Mouse (Mus musculus) hindbrain, embryonic 16.5 days (tissue): ENCODE results near the gene Pard3. TPM values are rescaled to one million over a fixed set of nuclear protein-coding genes. Genes with fewer than 3 reads are reported as not detected.

Source experiments
- ATAC-seq: fragments of 200-750 bp; cut with Nextera tagmentation; 2 replicates; pipeline ENCODE4 v1.8.0; 2017; ENCODE audit warnings: moderate TSS enrichment, moderate library complexity
- H3K27ac ChIP-seq: fragments of 300-500 bp; sonication (generic); 2 replicates; pipeline ENCODE4 v1.5.1; 2014; ENCODE audit warnings: low read depth, mild to moderate bottlenecking, control low read depth, low read length, moderate library complexity
- H3K27me3 ChIP-seq: fragments of 300-500 bp; sonication (generic); replicated peaks from 2 replicates; pipeline ENCODE4 v1.6.1; 2014; ENCODE audit warnings: low read length; ENCODE audit not compliant: control insufficient read depth, insufficient read depth
- H3K36me3 ChIP-seq: fragments of 300-500 bp; sonication (generic); 2 replicates; pipeline ENCODE4 v1.6.1; 2014; ENCODE audit warnings: mild to moderate bottlenecking, low read length, moderate library complexity, mixed read lengths; ENCODE audit not compliant: control insufficient read depth, insufficient read depth
- H3K4me1 ChIP-seq: fragments of 300-500 bp; sonication (generic); 2 replicates; pipeline ENCODE4 v1.6.1; 2014; ENCODE audit warnings: low read depth, low read length; ENCODE audit not compliant: control insufficient read depth, insufficient read depth
- H3K4me2 ChIP-seq: fragments of 300-500 bp; sonication (generic); 2 replicates; pipeline ENCODE4 v1.6.1; 2014; ENCODE audit warnings: mild to moderate bottlenecking, low read length, control low read depth, moderate library complexity
- H3K4me3 ChIP-seq: fragments of 300-500 bp; sonication (generic); 2 replicates; pipeline ENCODE4 v1.5.1; 2014; ENCODE audit warnings: mild to moderate bottlenecking, low read length, control low read depth, moderate library complexity
- H3K9ac ChIP-seq: fragments of 300-500 bp; sonication (generic); 2 replicates; pipeline ENCODE4 v1.6.1; 2014; ENCODE audit warnings: low read depth, mild to moderate bottlenecking, control low read depth, low read length, moderate library complexity
- H3K9me3 ChIP-seq: fragments of 300-500 bp; sonication (generic); 2 replicates; pipeline ENCODE4 v1.6.1; 2014; ENCODE audit warnings: mild to moderate bottlenecking, low read length, moderate library complexity; ENCODE audit not compliant: control insufficient read depth
- WGBS: fragments of 180-500 bp; shearing (Covaris S2); extraction: QIAGEN DNeasy Blood & Tissue Kit; methylation state at CpG from one replicate; pipeline ENCODE4 v1.1.7; 2014; 5-methylcytosine and 5-hydroxymethylcytosine counted together
- polyA plus RNA-seq: library from polyadenylated mRNA; unstranded; fragments of >200 nt; fragmentation: Nextera tagmentation; extraction: Ambion mirVana; gene quantifications from 2 replicates; pipeline ENCODE4 v1.2.1, GENCODE M21; 2015

The Pard3 gene
- polyA plus RNA-seq: 12.1 and 14.3 TPM in 2 replicates

- Histone ChIP-seq H3K36me3 (no peaks in the 10 kb centered on the region), H3K27me3 (no peaks in the 10 kb centered on the region), H3K4me2 (peak within 1 kb of the TSS; percentile 82), H3K27ac (peak within 1 kb of the TSS; percentile 94), H3K9me3 (no peaks in the 10 kb centered on the region), H3K9ac (peak within 1 kb of the TSS; percentile 93), H3K4me1 (peaks cover 17% of the 10 kb centered on the region), H3K4me3 (peak within 1 kb of the TSS; percentile 92)
- peak; percentile 95 for ATAC-seq
- WGBS: under 1% methylated on average over 44 of the region's 98 CpGs
These were observed at the start of gene Pard3 for GRCm38 (mm10) chr8:127063551-127064360. TSS of gene Pard3 (plus strand) at chr8:127063893.

DNA sequence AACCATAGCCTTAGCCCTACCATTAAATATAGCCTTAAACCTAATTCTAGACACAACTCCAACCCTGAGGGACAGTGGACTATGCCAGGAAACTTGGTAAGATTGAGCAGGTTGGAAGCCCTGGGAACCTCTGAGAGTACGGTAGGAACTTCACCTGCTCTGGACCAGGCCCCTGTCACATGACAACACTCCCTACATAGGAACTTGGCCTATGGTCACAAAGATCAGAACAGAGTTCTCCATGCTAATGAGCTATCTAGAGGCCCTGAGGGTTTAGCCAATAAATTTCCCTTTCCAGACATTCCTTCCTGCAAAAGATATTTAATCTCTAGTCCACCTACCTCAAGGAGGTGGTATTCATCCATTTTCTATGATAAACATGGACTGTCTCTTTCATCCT, 41.9 kb upstream of the Pard3 start:
- ATAC-seq: no peak
- 85% methylated on average over 1 of the region's 1 CpGs for WGBS
- Histone ChIP-seq H3K9ac (no peak overlapping the region), H3K27ac (no peak overlapping the region), H3K4me2 (no peak overlapping the region), H3K27me3 (no peaks in the 10 kb centered on the region), H3K9me3 (peaks cover 3% of the 10 kb centered on the region; the same call in 1 of the 2 replicates), H3K4me1 (no peaks in the 10 kb centered on the region), H3K4me3 (no peak overlapping the region), H3K36me3 (no peaks in the 10 kb centered on the region)

DNA sequence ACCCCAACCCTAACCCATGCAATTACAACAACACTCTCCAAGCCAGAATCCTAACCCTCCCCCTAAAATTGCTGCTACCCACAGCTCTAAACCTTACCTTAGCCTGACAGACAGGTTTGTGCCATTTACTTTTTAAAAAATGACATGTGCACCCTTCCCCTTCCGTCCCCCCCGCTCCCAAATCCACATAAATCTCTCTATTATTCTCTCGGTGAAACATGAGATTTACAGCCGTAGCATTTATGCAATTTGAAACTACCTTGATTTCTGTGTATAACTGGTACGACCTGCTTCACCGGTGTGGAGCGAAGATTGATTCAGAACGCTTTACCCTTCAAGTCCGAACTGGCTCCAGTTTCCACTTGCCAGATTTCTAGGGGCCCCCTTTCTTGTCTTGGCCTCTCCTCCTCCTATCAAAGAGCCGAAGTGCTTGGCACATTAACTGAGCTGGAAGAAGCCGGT, 38.4 kb upstream of the Pard3 start:
- WGBS: 79% methylated on average over 11 of the region's 11 CpGs
- H3K27me3 ChIP-seq: no peaks in the 10 kb centered on the region
- H3K4me2 ChIP-seq: no peak overlapping the region
- H3K4me3 ChIP-seq: no peak overlapping the region
- H3K36me3 ChIP-seq: no peaks in the 10 kb centered on the region
- ATAC-seq: no peak
- H3K4me1 ChIP-seq: no peaks in the 10 kb centered on the region
- H3K9ac ChIP-seq: no peak overlapping the region
- H3K9me3 ChIP-seq: no peaks in the 10 kb centered on the region
- H3K27ac ChIP-seq: no peak overlapping the region

DNA sequence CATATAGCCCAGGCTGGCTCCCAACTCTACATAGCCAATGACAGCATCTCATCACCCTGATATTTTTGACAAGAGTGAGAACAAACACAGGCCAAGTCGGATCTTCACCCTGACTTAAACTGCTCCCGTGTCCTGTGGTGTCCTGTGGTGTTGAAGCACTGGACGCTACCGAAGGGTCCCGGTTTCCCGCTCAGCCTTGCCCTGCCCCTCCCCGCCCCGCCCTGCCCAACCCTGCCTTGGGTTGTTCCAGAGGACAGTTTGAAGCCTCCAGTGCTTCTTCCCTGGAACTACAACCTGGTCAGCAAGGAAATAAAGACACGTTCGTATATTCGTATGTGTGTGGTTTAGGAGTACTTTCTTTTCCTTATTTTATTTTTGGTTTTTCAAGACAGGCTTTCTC, 37.9 kb upstream of the Pard3 start:
- Histone ChIP-seq H3K4me1 (no peaks in the 10 kb centered on the region), H3K27me3 (no peaks in the 10 kb centered on the region), H3K9me3 (no peaks in the 10 kb centered on the region), H3K27ac (no peak overlapping the region), H3K36me3 (no peaks in the 10 kb centered on the region), H3K9ac (no peak overlapping the region), H3K4me3 (no peak overlapping the region), H3K4me2 (no peak overlapping the region)
- WGBS: 58% methylated on average over 11 of the region's 11 CpGs
- no peak for ATAC-seq

GRCm38 (mm10) chr8:127031476-127031875, 32.2 kb upstream of the Pard3 start:
- WGBS: 37% methylated on average over 5 of the region's 5 CpGs
- H3K36me3 ChIP-seq: no peaks in the 10 kb centered on the region
- no peak for ATAC-seq

DNA sequence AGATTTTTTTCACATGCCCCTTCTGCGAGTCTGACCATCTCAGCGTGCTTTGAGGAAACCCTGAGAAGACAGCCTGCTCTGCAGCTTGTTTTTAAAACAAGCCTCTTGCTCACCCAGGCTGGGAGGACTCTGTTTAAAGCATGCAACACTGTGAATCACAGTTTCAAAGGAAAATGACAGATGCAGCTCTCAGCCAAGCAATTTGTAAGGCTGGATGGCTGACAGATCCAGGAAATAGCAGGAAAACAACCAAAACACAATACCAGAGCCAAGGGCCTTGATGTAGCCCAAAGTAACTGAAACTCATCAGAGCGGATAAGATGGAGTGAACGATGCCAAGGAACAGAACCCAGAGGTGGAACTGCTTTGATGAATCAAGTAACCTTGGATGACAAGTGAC, 24.8 kb upstream of the Pard3 start:
- 68% methylated on average over 4 of the region's 4 CpGs for WGBS
- H3K4me1 ChIP-seq: no peaks in the 10 kb centered on the region
- no peak overlapping the region for H3K9ac ChIP-seq
- H3K36me3 ChIP-seq: no peaks in the 10 kb centered on the region
- no peak overlapping the region for H3K27ac ChIP-seq
- no peak overlapping the region for H3K4me2 ChIP-seq
- no peak for ATAC-seq
- no peaks in the 10 kb centered on the region for H3K27me3 ChIP-seq
- H3K9me3 ChIP-seq: no peaks in the 10 kb centered on the region
- no peak overlapping the region for H3K4me3 ChIP-seq

More at GRCm38 (mm10) chr8:127031476-127031875, 32.2 kb upstream of the Pard3 start:
- no peaks in the 10 kb centered on the region for H3K4me1 ChIP-seq
- no peaks in the 10 kb centered on the region for H3K9me3 ChIP-seq
- no peak overlapping the region for H3K27ac ChIP-seq
- H3K27me3 ChIP-seq: no peaks in the 10 kb centered on the region
- no peak overlapping the region for H3K4me2 ChIP-seq
- no peak overlapping the region for H3K9ac ChIP-seq
- H3K4me3 ChIP-seq: no peak overlapping the region

GRCm38 (mm10) chr8:127049996-127050395, 13.7 kb upstream of the Pard3 start:
- Histone ChIP-seq H3K27ac (no peak overlapping the region), H3K4me1 (no peaks in the 10 kb centered on the region), H3K9me3 (no peaks in the 10 kb centered on the region), H3K27me3 (no peaks in the 10 kb centered on the region), H3K4me2 (no peak overlapping the region), H3K4me3 (no peak overlapping the region), H3K36me3 (no peaks in the 10 kb centered on the region), H3K9ac (no peak overlapping the region)
- 82% methylated on average over 5 of the region's 5 CpGs for WGBS
- ATAC-seq: no peak

DNA sequence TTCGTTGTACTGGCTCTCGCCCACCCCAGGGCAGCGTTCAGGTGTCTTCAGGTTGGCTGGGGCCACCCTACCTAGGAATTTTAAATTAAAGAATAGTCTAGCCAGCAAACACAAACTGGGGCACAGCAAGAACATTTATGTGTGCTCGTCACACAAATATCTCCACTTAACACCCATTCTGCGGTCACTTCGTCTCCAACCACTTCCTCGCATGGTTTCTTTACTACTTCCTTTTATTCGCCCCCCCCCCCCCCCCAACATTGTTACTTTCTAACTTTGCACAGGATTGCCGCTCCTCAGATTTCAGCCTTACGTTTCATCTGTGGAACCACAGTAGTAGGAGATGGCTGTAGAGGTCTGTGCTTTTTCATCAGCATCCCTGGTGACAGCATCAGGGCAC, 11.6 kb upstream of the Pard3 start:
- no peak overlapping the region for H3K9ac ChIP-seq
- no peaks in the 10 kb centered on the region for H3K36me3 ChIP-seq
- no peak for ATAC-seq
- 84% methylated on average over 10 of the region's 10 CpGs for WGBS
- no peaks in the 10 kb centered on the region for H3K27me3 ChIP-seq
- no peaks in the 10 kb centered on the region for H3K9me3 ChIP-seq
- H3K27ac ChIP-seq: no peak overlapping the region
- no peak overlapping the region for H3K4me2 ChIP-seq
- no peak overlapping the region for H3K4me3 ChIP-seq
- no peaks in the 10 kb centered on the region for H3K4me1 ChIP-seq

GRCm38 (mm10) chr8:127055081-127055480, 8.6 kb upstream of the Pard3 start:
- WGBS: 54% methylated on average over 4 of the region's 4 CpGs
- ATAC-seq: no peak
- H3K27ac ChIP-seq: no peak overlapping the region

More at GRCm38 (mm10) chr8:127055081-127055480, 8.6 kb upstream of the Pard3 start:
- H3K9ac ChIP-seq: no peak overlapping the region
- no peaks in the 10 kb centered on the region for H3K36me3 ChIP-seq
- H3K9me3 ChIP-seq: no peaks in the 10 kb centered on the region
- H3K4me2 ChIP-seq: no peak overlapping the region
- no peak overlapping the region for H3K4me3 ChIP-seq
- H3K4me1 ChIP-seq: no peaks in the 10 kb centered on the region
- H3K27me3 ChIP-seq: no peaks in the 10 kb centered on the region
